Mouse (Mus musculus): ENCODE measurements around the gene Akt1.

The Akt1 gene

GRCm38 (mm10) chr12:112674132-112675011 lies at the start of gene Akt1:
Akt1 (minus strand) TSS chr12:112674884.
- DNase-seq: peak; percentile 44 to 79

DNA sequence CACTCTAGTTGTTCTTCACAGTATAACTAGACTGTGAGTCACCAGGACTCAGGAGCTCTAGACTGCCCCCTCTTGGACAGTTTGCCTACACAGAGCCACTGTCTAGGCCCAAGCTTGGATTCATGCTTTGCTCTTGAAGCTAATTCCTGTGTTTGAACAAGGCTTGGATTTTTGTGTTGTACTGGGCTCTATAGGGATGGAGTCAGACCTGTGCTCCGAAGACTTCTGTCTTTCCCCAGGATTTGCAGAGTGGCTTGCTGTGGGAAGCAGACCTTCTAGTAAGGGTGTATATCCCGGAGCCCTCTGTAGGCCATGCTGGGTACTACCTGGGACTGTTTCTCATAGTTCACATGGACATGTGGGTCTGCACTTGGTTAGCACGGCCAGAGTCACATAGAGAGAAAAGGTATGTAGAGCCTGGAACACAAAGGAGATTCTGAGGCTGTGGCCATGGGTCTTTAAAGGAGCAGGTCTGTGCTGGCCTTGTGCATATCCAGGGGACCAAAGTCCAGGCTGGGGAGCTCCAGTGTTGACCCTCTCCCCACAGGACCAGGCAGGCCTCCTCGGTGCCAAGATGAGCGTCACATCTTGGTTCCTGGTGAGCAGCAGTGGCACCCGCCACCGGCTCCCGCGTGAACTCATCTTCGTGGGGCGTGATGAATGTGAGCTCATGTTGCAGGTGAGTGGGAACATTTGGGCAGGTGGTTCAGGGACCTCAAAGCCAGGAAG lies 49.6 kb upstream of the Akt1 start:
- DNase-seq: peak; percentile 84 to 88

DNA sequence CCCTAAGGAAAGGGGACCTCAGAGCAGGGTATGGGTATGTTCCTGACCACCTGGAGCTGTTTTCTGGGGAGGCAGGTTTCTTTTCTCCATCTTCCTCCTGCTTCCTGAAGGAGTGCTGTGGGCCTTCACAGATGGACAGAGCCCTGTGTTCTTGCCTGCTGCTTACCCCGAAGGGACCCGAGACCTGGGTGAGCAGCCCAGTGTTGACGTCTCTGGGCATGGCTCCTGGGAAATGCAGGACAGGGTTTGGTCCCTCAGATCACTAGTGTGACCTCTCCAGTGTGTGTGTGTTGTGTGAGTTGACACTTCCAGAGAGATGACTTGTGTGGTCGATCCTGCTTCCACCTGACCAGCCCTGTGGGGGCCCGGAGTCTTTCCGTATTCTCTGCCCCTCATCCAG lies 48.8 kb upstream of the Akt1 start:
- peak in 1 of 2 experiments; percentile 33 for DNase-seq

- peak in 1 of 2 experiments; percentile 43 for DNase-seq
Measured at GRCm38 (mm10) chr12:112723028-112723330, 48.3 kb upstream of the Akt1 start.

GRCm38 (mm10) chr12:112722240-112723027 lies 47.8 kb upstream of the Akt1 start:
- DNase-seq: peak; percentile 78 to 81

DNA sequence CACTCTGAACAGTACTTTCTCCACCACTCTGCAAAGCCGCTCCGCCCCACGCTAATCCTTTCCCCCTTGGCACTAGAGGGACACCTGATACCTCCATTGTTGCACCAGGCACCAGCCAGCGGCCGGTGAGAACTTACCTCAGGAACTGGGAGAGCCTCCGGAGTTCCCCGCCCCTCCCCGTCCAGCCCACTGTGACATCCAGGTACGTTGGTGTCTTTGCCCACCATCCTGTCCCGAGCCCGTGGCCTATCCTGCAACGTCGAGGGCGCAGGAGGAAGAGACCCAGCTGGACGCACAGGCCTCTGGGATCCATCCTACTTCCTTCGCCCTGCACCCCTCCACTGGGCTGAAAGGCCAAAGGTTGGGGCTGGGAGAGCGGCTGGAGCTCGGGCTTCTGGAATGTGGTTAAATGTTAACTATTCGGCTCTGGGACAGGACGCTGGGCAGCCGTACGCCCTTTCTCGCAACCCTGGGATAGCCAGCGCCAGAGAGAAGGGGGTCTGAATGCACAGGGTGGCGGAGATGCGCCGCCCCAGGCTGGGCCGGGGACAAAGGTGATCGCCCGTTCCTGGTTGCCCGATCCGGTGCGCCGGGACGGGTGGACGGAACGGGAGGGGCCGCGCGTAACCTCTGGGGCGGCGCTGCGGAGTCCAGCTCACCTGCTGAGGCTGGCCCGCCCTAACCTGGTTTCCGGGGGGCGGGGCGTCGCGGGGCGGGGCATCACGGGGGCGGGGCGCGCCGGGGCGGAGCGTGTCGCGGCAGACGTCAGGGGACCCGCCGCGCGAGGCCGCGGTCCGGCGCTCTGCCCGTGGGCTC lies 46.9 kb upstream of the Akt1 start:
- peak; percentile 74 to 85 for DNase-seq

- no peak for DNase-seq
Measured at GRCm38 (mm10) chr12:112720890-112721423, 46.3 kb upstream of the Akt1 start.

GRCm38 (mm10) chr12:112720216-112720615 lies 45.5 kb upstream of the Akt1 start, which contains the start of gene Cep170b:
Cep170b (plus strand) TSS chr12:112720455.
- no peak for DNase-seq

DNA sequence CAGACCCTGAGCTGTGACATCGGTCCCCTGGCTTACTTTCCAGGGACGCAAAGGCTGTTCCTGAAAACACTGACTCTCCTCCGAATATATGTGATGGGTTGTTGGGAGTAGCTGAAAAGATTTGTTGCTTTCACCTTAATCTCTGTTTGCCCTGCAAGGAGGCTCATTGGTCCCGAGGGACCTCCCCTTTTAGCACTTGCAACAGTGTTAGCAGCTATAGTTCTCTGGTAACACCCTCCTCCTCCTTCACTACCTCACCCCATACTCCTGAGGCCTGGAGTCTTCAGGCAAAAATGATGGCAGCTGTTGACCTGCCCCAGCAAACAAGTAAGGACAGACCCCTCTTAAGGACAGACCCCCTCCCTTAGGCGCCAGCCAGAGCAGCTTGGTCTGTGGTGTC lies 44.3 kb upstream of the Akt1 start:
- no peak for DNase-seq

GRCm38 (mm10) chr12:112717140-112717539 lies 42.5 kb upstream of the Akt1 start:
- DNase-seq: peak in 1 of 2 experiments; percentile 53

GRCm38 (mm10) chr12:112713984-112714383 lies 39.3 kb upstream of the Akt1 start:
- DNase-seq: no peak

DNA sequence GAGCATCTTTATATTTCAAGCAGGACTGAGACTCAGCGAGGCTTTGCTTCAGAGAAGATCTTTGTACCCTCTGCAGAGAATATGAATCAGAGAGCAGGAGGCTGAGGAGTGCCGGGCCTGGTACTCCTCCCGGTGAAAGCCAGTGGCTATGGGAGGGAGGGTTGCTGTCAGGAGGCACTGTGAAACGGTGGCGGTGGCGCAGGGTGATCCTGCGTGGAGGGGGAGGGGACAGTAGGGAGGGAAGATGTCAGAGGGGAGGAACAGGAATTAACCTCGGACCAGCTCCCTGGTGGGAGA lies 32.8 kb upstream of the Akt1 start:
- DNase-seq: no peak

- peak; percentile 89 to 94 for DNase-seq
Measured at GRCm38 (mm10) chr12:112706704-112707572, 32.3 kb upstream of the Akt1 start.

DNA sequence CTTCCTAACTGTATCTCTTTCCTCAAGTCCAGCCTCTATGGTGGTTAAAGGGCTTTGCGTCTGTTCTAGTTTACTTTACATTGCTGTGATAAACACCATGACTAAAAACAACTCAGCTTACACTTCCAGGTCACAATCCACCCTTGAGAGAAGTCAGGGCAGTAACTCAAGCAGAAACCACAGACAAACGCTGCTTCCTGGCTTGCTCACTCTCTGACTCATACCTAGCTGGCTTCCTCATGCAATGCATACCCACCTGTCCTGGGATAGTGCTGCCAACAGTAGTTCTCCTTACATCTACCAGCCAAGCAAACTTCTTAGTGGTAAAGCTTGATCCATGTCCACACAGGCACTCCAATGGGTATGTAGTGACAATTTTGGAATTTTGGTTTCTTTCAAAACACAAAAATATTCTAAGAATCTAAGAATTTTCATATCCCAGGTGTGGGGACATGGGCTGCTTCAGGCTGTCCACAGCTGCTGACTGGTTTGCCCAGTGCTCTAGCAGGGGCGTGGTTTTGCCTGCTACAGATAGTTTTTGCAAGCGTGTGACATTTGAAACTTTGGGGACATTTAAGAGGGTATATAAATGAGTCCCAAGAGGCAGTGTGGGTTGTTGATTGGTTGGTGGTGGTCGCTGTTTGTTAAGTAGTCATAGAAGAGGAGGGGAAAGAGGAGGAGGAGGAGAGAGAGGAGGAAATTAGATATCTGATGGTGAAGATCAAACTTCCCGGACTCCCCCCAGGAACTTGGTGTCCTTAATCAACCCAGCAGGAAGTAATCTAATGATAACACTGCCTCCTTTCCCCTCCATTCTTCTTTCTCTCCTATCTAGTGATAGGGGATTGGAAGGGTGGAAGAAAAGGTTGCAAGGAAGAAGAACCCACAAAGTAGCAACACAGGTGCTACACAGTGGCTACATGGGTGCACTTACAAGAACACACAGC lies 28.0 kb upstream of the Akt1 start:
- DNase-seq: peak in 1 of 2 experiments; percentile 39

- no peak for DNase-seq
Measured at GRCm38 (mm10) chr12:112700522-112700921, 25.8 kb upstream of the Akt1 start.

DNA sequence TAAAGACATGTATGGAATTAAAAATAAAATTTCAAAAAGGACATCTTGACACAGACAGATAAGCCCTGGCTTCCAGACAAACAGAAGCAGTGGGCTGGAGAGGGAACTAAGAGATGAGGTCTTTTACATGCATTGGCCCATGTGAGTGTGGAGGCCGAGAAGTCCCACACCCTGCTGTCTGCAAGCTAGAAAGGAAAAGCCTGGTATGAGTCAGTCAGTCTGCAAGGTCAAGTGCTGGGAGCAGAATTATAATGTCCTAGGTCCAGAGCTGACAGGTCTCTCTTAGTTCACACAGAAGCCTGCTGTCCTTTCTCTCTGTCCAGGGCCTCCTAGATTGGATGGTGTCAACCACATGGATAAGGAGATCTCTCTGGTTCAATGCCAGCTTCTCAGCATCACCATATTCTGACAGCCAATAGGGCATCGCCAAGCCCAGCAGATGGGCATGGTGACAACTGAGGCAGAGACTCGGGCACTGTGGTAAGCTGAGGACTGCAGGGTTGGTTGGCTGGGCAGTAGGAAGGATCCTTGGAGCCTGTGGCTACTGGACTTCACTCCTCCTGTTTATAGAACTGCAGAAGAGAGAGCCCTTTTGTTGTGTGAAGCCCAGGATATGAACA lies 22.2 kb upstream of the Akt1 start:
- no peak for DNase-seq

DNA sequence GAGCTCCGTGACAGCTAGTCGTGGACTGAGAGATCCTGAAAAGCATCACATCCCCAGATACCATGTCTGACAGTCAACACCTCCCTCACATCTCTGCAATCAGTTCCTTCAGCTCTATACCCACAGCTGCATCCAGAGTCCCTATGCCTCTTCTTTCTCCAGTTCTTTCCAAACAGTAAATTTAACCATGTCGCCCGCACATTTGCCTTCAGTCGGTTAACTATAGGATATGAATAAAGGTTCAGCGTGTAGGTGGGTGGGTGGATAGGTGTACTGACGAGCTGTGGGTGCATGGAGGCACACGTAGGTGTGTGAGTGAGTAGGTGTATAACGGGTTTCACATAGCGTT lies 19.4 kb upstream of the Akt1 start:
- DNase-seq: no peak

DNA sequence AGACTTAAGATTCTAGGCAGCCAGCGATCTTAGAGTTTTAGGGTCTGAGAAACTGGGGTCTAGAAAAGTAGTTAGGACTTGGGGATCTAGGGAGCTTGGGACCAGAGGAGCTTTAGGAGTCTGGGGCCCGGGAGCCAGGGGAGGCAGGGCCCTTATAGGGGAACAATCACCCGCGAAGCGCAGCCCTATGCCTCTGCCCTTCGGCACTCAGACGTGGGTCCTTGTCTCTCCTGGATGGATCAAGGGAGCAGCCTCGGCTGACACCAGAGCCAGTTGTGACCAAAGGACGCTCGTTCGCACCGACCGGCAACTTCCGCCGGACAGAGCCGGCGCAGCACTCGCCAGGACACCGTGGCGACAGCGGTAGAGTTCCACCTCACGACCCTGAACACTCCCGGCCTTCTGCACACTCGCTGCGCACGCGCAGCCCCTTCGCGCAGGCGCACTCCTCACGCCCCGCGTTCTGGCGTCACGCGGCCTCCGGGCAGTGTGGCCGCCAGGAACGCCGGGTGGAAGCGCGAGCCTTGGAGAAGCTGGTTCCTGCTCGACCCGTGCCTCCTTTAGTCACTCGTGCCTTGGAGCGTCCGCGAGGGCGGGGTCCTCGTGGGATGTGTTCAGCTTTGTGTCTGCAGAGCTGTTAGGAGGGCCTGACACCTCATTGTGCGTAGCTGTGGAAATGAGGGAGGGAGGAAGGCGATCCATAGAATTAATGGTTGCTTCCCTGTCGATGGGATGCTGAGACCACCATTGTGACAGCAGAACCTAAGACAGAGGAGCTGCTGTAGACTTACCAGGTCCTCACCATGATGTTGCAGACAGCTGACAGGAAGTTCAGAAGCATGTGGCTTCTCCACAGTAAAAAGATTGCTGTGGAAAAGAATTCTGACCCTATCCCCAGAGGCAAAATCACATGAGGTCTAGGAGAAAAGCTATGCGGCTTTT lies 18.8 kb upstream of the Akt1 start:
- peak; percentile 91 to 98 for DNase-seq

- no peak for DNase-seq
Measured at GRCm38 (mm10) chr12:112688458-112688857, 13.8 kb upstream of the Akt1 start.
